Mouse (Mus musculus) CD8-positive naive resting alpha-beta T cell, adult 2 months (primary cell): ENCODE data around the gene Tlcd2.
"Not testable (repeated sequence)": the region's sequence is repeated elsewhere in the genome, so short reads cannot be mapped to it uniquely, and the experiment has no call there.

Experiments used
- DNase-seq, 2 experiments: peaks; one replicate each; pipeline ENCODE4 v3.0.0; 2022; ENCODE audit warnings: low read depth in 2 of 2, low spot score in 2 of 2

Tlcd2 gene

GRCm38 (mm10) chr11:75449695-75450094, 11.8 kb upstream of the Tlcd2 start:
- no peak for DNase-seq

- DNase-seq: no peak
These were observed 11.1 kb upstream of the Tlcd2 start for GRCm38 (mm10) chr11:75450304-75450908.

GRCm38 (mm10) chr11:75450936-75451335, 10.6 kb upstream of the Tlcd2 start:
- no peak for DNase-seq

GRCm38 (mm10) chr11:75452081-75452480, 9.4 kb upstream of the Tlcd2 start:
- no peak for DNase-seq

GRCm38 (mm10) chr11:75452812-75453557, 8.5 kb upstream of the Tlcd2 start:
- no peak for DNase-seq

GRCm38 (mm10) chr11:75453991-75454930, 7.3 kb upstream of the Tlcd2 start, which contains the start of gene Wdr81:
TSS of gene Wdr81 (minus strand) at chr11:75454717.
- DNase-seq: peak; percentile 78 to 84

- no peak for DNase-seq
These were observed 6.3 kb upstream of the Tlcd2 start for GRCm38 (mm10) chr11:75455041-75455736.

- DNase-seq: not testable (repeated sequence)
These were observed 5.5 kb upstream of the Tlcd2 start for GRCm38 (mm10) chr11:75455971-75456370.

GRCm38 (mm10) chr11:75456440-75456871, 5.1 kb upstream of the Tlcd2 start:
- no peak for DNase-seq

- peak in 1 of 2 experiments; percentile 37 for DNase-seq
These were observed 3.3 kb upstream of the Tlcd2 start for GRCm38 (mm10) chr11:75458169-75458568.

- no peak for DNase-seq
These were observed 2.9 kb upstream of the Tlcd2 start for GRCm38 (mm10) chr11:75458628-75459041.

GRCm38 (mm10) chr11:75459141-75459711, 2.3 kb upstream of the Tlcd2 start:
- DNase-seq: no peak

- no peak for DNase-seq
These were observed 1.8 kb upstream of the Tlcd2 start for GRCm38 (mm10) chr11:75459751-75460102.

GRCm38 (mm10) chr11:75460103-75460843, 1.2 kb upstream of the Tlcd2 start:
- DNase-seq: peak; percentile 49 to 53

GRCm38 (mm10) chr11:75461743-75462252, 283 bp downstream of the Tlcd2 start:
- no peak for DNase-seq

GRCm38 (mm10) chr11:75462253-75462783, 803 bp downstream of the Tlcd2 start:
- DNase-seq: no peak

GRCm38 (mm10) chr11:75462865-75463336, 1.4 kb downstream of the Tlcd2 start:
- no peak for DNase-seq

- no peak for DNase-seq
These were observed 2.1 kb downstream of the Tlcd2 start for GRCm38 (mm10) chr11:75463624-75464023.

- no peak for DNase-seq
These were observed 2.9 kb downstream of the Tlcd2 start for GRCm38 (mm10) chr11:75464417-75464816.
